In genomic region chr13:20255380-20255779, GRCm38 (mm10) we compare ENCODE assay signal across 9 mouse cellular contexts.
DNase-seq lines count a peak whose midpoint lies in the region; ATAC-seq lines count a peak whose summit lies in the region.
"Had no signal": no experiment of that assay in that cellular context is flagged by ENCODE, and none has a peak within 500 bp of the region (broad histone marks: within the 10 kb centered on the region; RNA-seq: fewer than 3 reads in every experiment).

No protein-coding gene starts in this region.

- peak; percentile 67 to 83 for DNase-seq in heart, adult 18-20 months
- DNase-seq in urinary bladder, postnatal 25 days (ENCODE audit: low spot score), result peak; percentile 7
- DNase-seq in urinary bladder, postnatal 4 days (ENCODE audit: low spot score in 2 of 2), result no peak
- DNase-seq in heart, postnatal 36 days, result peak; percentile 50 to 53
- DNase-seq in spleen, adult 18-20 months, result no peak
- DNase-seq in testis, postnatal 14 days (ENCODE audit: low spot score), result no peak
- DNase-seq: cerebellum, postnatal 36 days had no signal

- no peaks in the 10 kb centered on the region for H3K27me3 ChIP-seq in heart, embryonic 11.5 days (ENCODE audit: control insufficient read depth, insufficient read depth, low read length)

- no peak overlapping the region for H3K4me2 ChIP-seq in heart, embryonic 11.5 days

- no peak for ATAC-seq in heart, embryonic 11.5 days (replicated peaks; ENCODE audit: insufficient number of reproducible peaks, low FRiP score, low TSS enrichment)
- no peak for ATAC-seq in frontal cortex, adult (ENCODE audit: low TSS enrichment)

- H3K4me1 ChIP-seq in heart, embryonic 11.5 days (ENCODE audit: control insufficient read depth, insufficient read depth, low read length), result no peaks in the 10 kb centered on the region

- intact Hi-C loops in heart, postnatal 36 days (cut with DNase I), result loop anchor here (5.0 kb wide), 1 partner anchor 73 kb away; no protein-coding TSS in a partner anchor

- H3K4me3 ChIP-seq in heart, embryonic 11.5 days (ENCODE audit: low read depth, low read length), result no peak overlapping the region

- 68% methylated on average over 3 of the region's 3 CpGs for WGBS in heart, embryonic 11.5 days (ENCODE audit: insufficient replicate concordance)

- no peak overlapping the region for H3K9ac ChIP-seq in heart, embryonic 11.5 days (ENCODE audit: low read depth, low read length)

- H3K27ac ChIP-seq in heart, embryonic 11.5 days (ENCODE audit: low read depth, low read length), result no peak overlapping the region

- H3K9me3 ChIP-seq in heart, embryonic 11.5 days (replicated peaks; ENCODE audit: control insufficient read depth, low read length), result no peaks in the 10 kb centered on the region

- no peaks in the 10 kb centered on the region for H3K36me3 ChIP-seq in heart, embryonic 11.5 days (ENCODE audit: control insufficient read depth, insufficient read depth, low read length)

Comparison
In these comparisons a context has a peak if more than half of its experiments do, and no peak if none do; other contexts are left out.
1. DNase-seq: peak in heart, adult 18-20 months (2 of 2), urinary bladder, postnatal 25 days (single experiment) and heart, postnatal 36 days (2 of 2); none in urinary bladder, postnatal 4 days (0 of 2), spleen, adult 18-20 months (0 of 2) and testis, postnatal 14 days (single experiment).